Mouse (Mus musculus) stomach, postnatal 0 days (tissue): ENCODE data around the gene Dmbt1. TPM values are rescaled to one million over a fixed set of nuclear protein-coding genes. Genes with fewer than 3 reads are reported as not detected.
"Not testable (repeated sequence)": the region's sequence is repeated elsewhere in the genome, so short reads cannot be mapped to it uniquely, and the experiment has no call there.

Experiments used
- ATAC-seq: fragments of 200-750 bp; cut with Nextera tagmentation; 2 replicates; pipeline ENCODE4 v1.8.0; 2017; ENCODE audit not compliant: low FRiP score, low TSS enrichment
- DNase-seq: peaks from one replicate; pipeline ENCODE4 v3.0.0-alpha.2; 2016; ENCODE audit warnings: low spot score
- H3K27ac ChIP-seq: fragments of 300-500 bp; sonication (generic); replicated peaks from 2 replicates; pipeline ENCODE4 v1.5.1; 2014; ENCODE audit warnings: mild to moderate bottlenecking, control low read depth
- H3K27me3 ChIP-seq: fragments of 300-500 bp; sonication (generic); 2 replicates; pipeline ENCODE4 v1.6.1; 2014; ENCODE audit warnings: low read length; ENCODE audit not compliant: control insufficient read depth, insufficient read depth
- H3K36me3 ChIP-seq: fragments of 300-500 bp; sonication (generic); 2 replicates; pipeline ENCODE4 v1.6.1; 2014; ENCODE audit warnings: low read length, mixed read lengths; ENCODE audit not compliant: control insufficient read depth, insufficient read depth
- H3K4me1 ChIP-seq: fragments of 300-500 bp; sonication (generic); replicated peaks from 2 replicates; pipeline ENCODE4 v1.6.1; 2014; ENCODE audit warnings: antibody characterized with exemption; ENCODE audit not compliant: control insufficient read depth, insufficient read depth
- H3K4me2 ChIP-seq: fragments of 300-500 bp; sonication (generic); replicated peaks from 2 replicates; pipeline ENCODE4 v1.6.1; 2014; ENCODE audit warnings: low read depth, mild to moderate bottlenecking, control low read depth, moderate library complexity
- H3K4me3 ChIP-seq: fragments of 300-500 bp; sonication (generic); 2 replicates; pipeline ENCODE4 v1.5.1; 2014; ENCODE audit warnings: low read depth, low read length, control low read depth
- H3K9ac ChIP-seq: fragments of 300-500 bp; sonication (generic); 2 replicates; pipeline ENCODE4 v1.6.1; 2014; ENCODE audit warnings: mild to moderate bottlenecking, low read length, control low read depth, mixed read lengths
- H3K9me3 ChIP-seq: fragments of 300-500 bp; sonication (generic); 2 replicates; pipeline ENCODE4 v1.6.1; 2016; ENCODE audit warnings: low read length; ENCODE audit not compliant: control insufficient read depth
- CTCF ChIP-seq: IDR thresholded peaks from 2 replicates; pipeline ENCODE4 v1.5.1; 2016; ENCODE audit warnings: antibody characterized with exemption, low read depth, mild to moderate bottlenecking, moderate library complexity
- EP300 ChIP-seq: optimal IDR thresholded peaks from 2 replicates; pipeline ENCODE3; 2016; ENCODE audit warnings: antibody characterized with exemption
- WGBS: fragments of 180-500 bp; shearing (Covaris S2); extraction: QIAGEN DNeasy Blood & Tissue Kit; methylation state at CpG from one replicate; pipeline ENCODE4 v1.1.7; 2014; 5-methylcytosine and 5-hydroxymethylcytosine counted together
- polyA plus RNA-seq: library from polyadenylated mRNA; unstranded; fragments of >200 nt; fragmentation: Nextera tagmentation; extraction: Ambion mirVana; gene quantifications from 2 replicates; pipeline ENCODE4 v1.2.1, GENCODE M21; 2015

Dmbt1 gene
- polyA plus RNA-seq, 1 experiment from 2014 or later, result 174 TPM

DNA sequence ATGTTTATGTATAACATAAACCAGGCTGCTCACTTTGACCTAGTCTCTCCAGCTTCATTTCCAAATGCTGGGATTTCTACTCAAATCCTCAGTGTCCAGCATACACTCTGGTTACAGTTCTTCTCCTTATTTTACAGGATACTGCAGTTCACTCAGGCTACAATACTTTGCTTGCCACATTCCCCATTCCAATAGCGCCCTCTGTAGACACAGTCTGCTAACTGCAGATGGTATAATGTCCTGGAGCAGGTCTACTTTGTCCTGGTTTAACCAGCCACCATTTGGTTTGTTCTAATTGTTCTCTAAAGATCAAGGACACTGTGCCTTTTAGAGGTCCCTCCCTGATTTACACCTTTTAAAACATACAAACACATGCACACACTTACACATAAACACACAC is 44.1 kb downstream of the Dmbt1 start:
- ATAC-seq (no peak), DNase-seq (peak; percentile 38)
- H3K36me3 ChIP-seq, result no peaks in the 10 kb centered on the region
- H3K27me3 ChIP-seq, result no peaks in the 10 kb centered on the region
- H3K4me1 ChIP-seq, result no peaks in the 10 kb centered on the region
- no peaks in the 10 kb centered on the region for H3K9me3 ChIP-seq
- no peak overlapping the region for H3K4me2 ChIP-seq
- H3K27ac ChIP-seq, result no peak overlapping the region
- TF ChIP-seq EP300 (no peak), CTCF (peak; percentile 73)
- H3K4me3 ChIP-seq, result no peak overlapping the region
- H3K9ac ChIP-seq, result no peak overlapping the region
- 8% methylated on average over 1 of the region's 1 CpGs for WGBS

DNA sequence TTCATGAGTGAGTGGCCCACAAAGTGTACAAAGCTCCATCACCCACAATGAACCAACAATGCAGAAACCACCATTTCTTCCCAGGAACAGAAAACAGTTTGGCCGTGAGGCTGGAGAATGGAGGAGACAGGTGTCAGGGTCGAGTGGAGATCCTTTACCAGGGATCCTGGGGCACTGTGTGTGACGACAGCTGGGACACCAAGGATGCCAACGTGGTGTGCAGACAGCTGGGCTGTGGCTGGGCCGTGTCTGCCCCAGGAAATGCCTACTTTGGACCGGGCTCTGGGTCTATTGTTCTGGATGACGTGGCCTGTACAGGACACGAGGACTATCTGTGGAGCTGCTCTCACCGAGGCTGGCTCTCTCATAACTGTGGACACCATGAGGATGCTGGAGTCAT is 50.5 kb downstream of the Dmbt1 start:
- WGBS, result 78% methylated on average over 9 of the region's 9 CpGs
- H3K4me2 ChIP-seq, result not testable (repeated sequence)

DNA sequence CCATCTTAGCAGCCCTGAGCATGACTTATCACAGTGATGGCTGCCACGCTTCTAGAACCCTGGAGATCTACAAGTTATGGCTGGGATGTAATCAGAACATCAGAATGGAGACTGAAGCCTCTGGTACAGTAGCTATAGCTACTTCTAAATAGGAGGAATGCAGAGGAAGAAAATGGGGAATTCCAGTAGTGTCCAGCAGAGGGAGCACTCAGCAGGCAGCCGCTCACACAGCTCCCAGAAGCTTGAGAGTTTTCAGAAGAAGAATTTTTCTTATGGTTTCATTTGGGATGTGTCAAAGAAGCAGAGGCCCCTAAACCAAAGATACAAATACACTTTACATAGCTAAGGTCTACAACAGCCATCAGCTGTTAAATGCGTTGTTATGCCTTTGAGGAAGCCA is 80.6 kb downstream of the Dmbt1 start:
- no peaks in the 10 kb centered on the region for H3K4me1 ChIP-seq
- WGBS, result 34% methylated on average over 3 of the region's 3 CpGs
- peak; percentile 55 for DNase-seq

More for the DNA sequence above, 50.5 kb downstream of the Dmbt1 start:
- not testable (repeated sequence) for H3K9ac ChIP-seq, H3K27me3 ChIP-seq, H3K27ac ChIP-seq, H3K36me3 ChIP-seq, H3K4me3 ChIP-seq, DNase-seq, H3K4me1 ChIP-seq, H3K9me3 ChIP-seq, ATAC-seq

DNA sequence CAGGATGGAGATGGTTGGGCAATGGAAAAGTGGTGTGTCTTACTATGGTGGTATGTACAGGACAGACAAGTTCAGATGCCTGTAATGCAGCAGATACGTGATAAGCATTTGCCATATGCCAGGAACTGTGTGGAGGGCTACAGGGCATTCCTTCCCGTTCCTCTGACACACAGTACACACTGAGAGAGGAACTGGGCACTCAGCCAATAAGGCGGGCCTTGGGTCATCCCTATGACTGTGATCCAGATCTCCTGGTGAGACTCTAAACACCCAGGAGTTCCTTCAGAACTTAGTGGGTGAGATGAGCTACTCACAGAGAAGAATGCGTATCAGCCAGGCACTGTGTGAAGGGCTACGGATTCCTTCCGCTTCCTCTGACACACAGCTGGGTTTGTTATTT is 81.8 kb downstream of the Dmbt1 start:
- peak; percentile 41; the same call in 1 of the 2 replicates for ATAC-seq

More for the DNA sequence above, 80.6 kb downstream of the Dmbt1 start:
- no peak for ATAC-seq
- Histone ChIP-seq H3K9me3 (no peaks in the 10 kb centered on the region), H3K36me3 (no peaks in the 10 kb centered on the region), H3K27me3 (no peaks in the 10 kb centered on the region), H3K9ac (no peak overlapping the region), H3K4me3 (no peak overlapping the region), H3K27ac (no peak overlapping the region), H3K4me2 (no peak overlapping the region)
- TF ChIP-seq EP300 (no peak), CTCF (peak; percentile 85)

DNA sequence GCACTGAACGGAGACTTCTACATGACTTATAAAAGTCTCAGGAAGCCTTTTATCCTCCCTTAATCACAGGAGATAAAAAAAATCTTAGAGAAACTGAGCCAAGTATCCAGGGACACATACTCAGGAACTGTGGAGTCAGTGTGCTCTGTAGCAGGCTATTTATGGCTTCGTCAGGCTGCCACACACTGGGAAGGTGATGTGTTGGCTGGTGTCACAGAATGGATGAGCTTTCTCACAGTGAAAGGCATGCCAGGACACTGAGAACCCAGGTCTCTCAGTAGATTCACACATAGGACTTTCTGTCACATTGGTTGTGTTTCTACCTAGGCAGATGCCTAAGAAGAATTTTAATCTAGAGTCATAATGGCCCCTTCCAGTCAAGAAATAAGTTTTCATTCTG is 82.6 kb downstream of the Dmbt1 start:
- WGBS, result 69% methylated on average over 2 of the region's 2 CpGs
- no peaks in the 10 kb centered on the region for H3K9me3 ChIP-seq
- ATAC-seq (no peak), DNase-seq (no peak)
- no peaks in the 10 kb centered on the region for H3K27me3 ChIP-seq
- H3K4me2 ChIP-seq, result no peak overlapping the region
- no peaks in the 10 kb centered on the region for H3K4me1 ChIP-seq
- no peak overlapping the region for H3K9ac ChIP-seq
- no peaks in the 10 kb centered on the region for H3K36me3 ChIP-seq
- no peak overlapping the region for H3K4me3 ChIP-seq
- TF ChIP-seq CTCF, result no peak
- no peak for TF ChIP-seq EP300
- H3K27ac ChIP-seq, result no peak overlapping the region

More for the DNA sequence above, 81.8 kb downstream of the Dmbt1 start:
- peak; percentile 18 for DNase-seq
- no peaks in the 10 kb centered on the region for H3K27me3 ChIP-seq
- 46% methylated on average over 6 of the region's 6 CpGs for WGBS
- no peak for TF ChIP-seq EP300
- TF ChIP-seq CTCF, result no peak
- H3K4me2 ChIP-seq, result no peak overlapping the region
- no peak overlapping the region for H3K4me3 ChIP-seq
- H3K36me3 ChIP-seq, result no peaks in the 10 kb centered on the region
- no peak overlapping the region for H3K27ac ChIP-seq
- no peaks in the 10 kb centered on the region for H3K4me1 ChIP-seq
- H3K9ac ChIP-seq, result no peak overlapping the region
- no peaks in the 10 kb centered on the region for H3K9me3 ChIP-seq

DNA sequence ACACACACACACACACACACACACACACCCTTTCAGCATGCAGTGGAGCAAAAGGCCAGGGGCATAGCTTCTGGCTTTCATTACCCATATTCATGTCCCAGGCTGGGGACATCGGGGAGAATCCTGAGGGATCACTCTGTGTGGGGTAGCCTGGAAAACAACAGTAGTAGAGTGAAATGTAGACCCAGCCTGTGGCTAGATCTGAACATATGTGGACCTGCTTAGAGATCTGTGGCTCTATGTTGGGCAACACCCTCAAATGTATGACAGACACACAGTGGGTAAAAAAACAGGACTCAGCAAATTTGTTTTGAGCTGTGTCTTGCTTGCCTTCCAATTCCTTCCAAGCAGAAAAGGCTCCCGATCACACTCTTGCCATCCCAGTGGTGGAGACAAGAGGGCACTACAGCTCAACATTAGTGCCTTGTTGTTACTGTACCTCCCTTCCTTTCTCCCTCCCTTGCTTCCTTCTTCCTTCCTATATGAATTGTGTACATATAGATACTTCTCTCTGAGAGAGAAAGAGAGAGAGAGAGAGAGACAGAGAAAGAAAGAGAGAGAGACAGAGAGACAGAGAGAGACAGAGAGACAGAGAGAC is 90.5 kb downstream of the Dmbt1 start:
- no peak for TF ChIP-seq EP300
- TF ChIP-seq CTCF, result peak; percentile 21; the same call in 1 of the 2 replicates
- no peaks in the 10 kb centered on the region for H3K36me3 ChIP-seq
- DNase-seq (no peak), ATAC-seq (peak; percentile 61)
- WGBS, result 91% methylated on average over 2 of the region's 2 CpGs
- no peak overlapping the region for H3K4me3 ChIP-seq
- H3K9me3 ChIP-seq, result no peaks in the 10 kb centered on the region
- no peak overlapping the region for H3K9ac ChIP-seq
- no peak overlapping the region for H3K27ac ChIP-seq
- H3K27me3 ChIP-seq, result no peaks in the 10 kb centered on the region
- no peaks in the 10 kb centered on the region for H3K4me1 ChIP-seq
- H3K4me2 ChIP-seq, result no peak overlapping the region
